Mouse (Mus musculus) hindbrain, embryonic 10.5 days (tissue): ENCODE data around the gene Nat8. TPM values are rescaled to one million over a fixed set of nuclear protein-coding genes. Genes with fewer than 3 reads are reported as not detected.
A peak's percentile ranks its signal among the peaks of the same experiment; 100 is the strongest.
"Not testable (repeated sequence)": the region's sequence is repeated elsewhere in the genome, so short reads cannot be mapped to it uniquely, and the experiment has no call there.

Source experiments
- DNase-seq: peaks from one replicate; pipeline ENCODE4 v3.0.0-alpha.2; 2017; ENCODE audit warnings: low spot score
- H3K27ac ChIP-seq: fragments of 300-500 bp; sonication (generic); 2 replicates; pipeline ENCODE4 v1.5.1; 2016; ENCODE audit warnings: mild to moderate bottlenecking, moderate library complexity
- H3K27me3 ChIP-seq: fragments of 300-500 bp; sonication (generic); 2 replicates; pipeline ENCODE4 v1.6.1; 2016; ENCODE audit warnings: mild to moderate bottlenecking; ENCODE audit not compliant: poor library complexity, insufficient read depth, severe bottlenecking
- H3K36me3 ChIP-seq: fragments of 300-500 bp; sonication (generic); 2 replicates; pipeline ENCODE4 v1.6.1; 2016; ENCODE audit warnings: mild to moderate bottlenecking, moderate library complexity
- H3K4me1 ChIP-seq: fragments of 300-500 bp; sonication (generic); replicated peaks from 2 replicates; pipeline ENCODE4 v1.6.1; 2016; ENCODE audit warnings: mild to moderate bottlenecking
- H3K4me3 ChIP-seq: fragments of 300-500 bp; sonication (generic); 2 replicates; pipeline ENCODE4 v1.5.1; 2016; ENCODE audit warnings: mild to moderate bottlenecking, moderate library complexity
- H3K9me3 ChIP-seq: fragments of 300-500 bp; sonication (generic); 2 replicates; pipeline ENCODE4 v1.6.1; 2016; ENCODE audit warnings: mild to moderate bottlenecking, moderate library complexity
- WGBS: fragments of 180-500 bp; shearing (Covaris S2); methylation state at CpG from one replicate; pipeline ENCODE4 v1.1.7; 2016; 5-methylcytosine and 5-hydroxymethylcytosine counted together
- polyA plus RNA-seq: library from polyadenylated mRNA; unstranded; fragments of >200 nt; fragmentation: Nextera tagmentation; extraction: Ambion mirVana; gene quantifications from 2 replicates; pipeline ENCODE4 v1.2.1, GENCODE M21; 2016

Gene Nat8
- polyA plus RNA-seq, 1 experiment from 2014 or later, result not detected

- no peak for DNase-seq
- Histone ChIP-seq H3K9me3 (no peaks in the 10 kb centered on the region), H3K4me1 (peaks cover 8% of the 10 kb centered on the region), H3K27ac (no peak overlapping the region), H3K36me3 (no peaks in the 10 kb centered on the region), H3K4me3 (no peak overlapping the region), H3K27me3 (no peaks in the 10 kb centered on the region)
- WGBS, result 89% methylated on average over 7 of the region's 7 CpGs
Observed at GRCm38 (mm10) chr6:85851062-85851773, 19.3 kb upstream of the Nat8 start.

GRCm38 (mm10) chr6:85849240-85849639 is 17.4 kb upstream of the Nat8 start:
- no peaks in the 10 kb centered on the region for H3K9me3 ChIP-seq
- H3K27ac ChIP-seq, result peak overlapping the region; percentile 41; the same call in 1 of the 2 replicates
- 31% methylated on average over 2 of the region's 2 CpGs for WGBS
- no peaks in the 10 kb centered on the region for H3K36me3 ChIP-seq
- no peak for DNase-seq
- H3K4me3 ChIP-seq, result no peak overlapping the region
- peaks cover 8% of the 10 kb centered on the region for H3K4me1 ChIP-seq
- H3K27me3 ChIP-seq, result no peaks in the 10 kb centered on the region

DNA sequence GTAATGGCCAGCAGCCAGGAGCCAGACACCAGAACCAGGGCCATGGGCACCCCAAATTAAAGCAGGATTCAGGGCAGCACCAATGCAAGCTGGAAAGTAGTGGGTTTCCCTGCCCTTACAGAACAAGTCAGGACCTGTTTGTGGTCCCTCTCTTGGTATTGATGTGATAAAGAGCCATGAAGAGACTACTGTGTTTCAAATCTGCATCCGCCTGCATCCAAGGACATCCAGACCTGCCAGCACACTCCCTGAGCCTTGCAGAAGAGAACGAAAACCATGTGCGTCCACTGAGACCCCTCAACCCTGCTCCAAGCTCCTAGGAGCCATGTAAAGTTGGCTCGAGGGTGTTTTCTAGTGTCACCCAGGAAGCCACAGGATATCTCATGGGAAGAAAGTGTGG is 16.3 kb upstream of the Nat8 start:
- Histone ChIP-seq H3K36me3 (no peaks in the 10 kb centered on the region), H3K4me1 (peaks cover 8% of the 10 kb centered on the region), H3K27me3 (no peaks in the 10 kb centered on the region), H3K9me3 (no peaks in the 10 kb centered on the region), H3K27ac (no peak overlapping the region), H3K4me3 (no peak overlapping the region)
- 88% methylated on average over 4 of the region's 4 CpGs for WGBS
- DNase-seq, result no peak

DNA sequence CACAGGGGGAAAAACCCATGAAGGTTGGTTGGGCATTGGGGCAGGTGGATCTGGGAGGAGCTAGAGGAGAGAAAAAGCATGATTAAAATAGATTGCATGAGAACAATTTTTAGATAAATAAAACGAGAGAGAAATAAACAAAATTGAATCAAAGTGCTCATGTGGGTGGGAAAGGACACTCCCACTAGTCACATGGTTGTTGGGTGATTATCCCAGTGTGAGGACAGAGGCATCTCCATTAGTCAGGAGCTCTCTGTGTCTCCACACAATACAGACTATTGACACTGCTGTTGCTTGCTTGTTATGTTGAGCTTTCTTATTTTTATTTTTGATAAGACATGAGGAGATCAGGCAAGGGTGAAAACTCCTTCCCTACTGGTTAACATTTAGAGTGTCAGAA is 15.0 kb upstream of the Nat8 start:
- no peak for DNase-seq
- no peaks in the 10 kb centered on the region for H3K9me3 ChIP-seq
- H3K4me3 ChIP-seq, result no peak overlapping the region
- WGBS, result 59% methylated on average over 1 of the region's 1 CpGs
- no peaks in the 10 kb centered on the region for H3K36me3 ChIP-seq
- H3K27me3 ChIP-seq, result no peaks in the 10 kb centered on the region
- peaks cover 8% of the 10 kb centered on the region for H3K4me1 ChIP-seq
- no peak overlapping the region for H3K27ac ChIP-seq

- not testable (repeated sequence) for H3K4me1 ChIP-seq, H3K9me3 ChIP-seq, H3K27me3 ChIP-seq, H3K4me3 ChIP-seq, H3K36me3 ChIP-seq, H3K27ac ChIP-seq
- peak; percentile 14 for DNase-seq
- WGBS, result 72% methylated on average over 25 of the region's 25 CpGs
Observed at GRCm38 (mm10) chr6:85843677-85844458, 12.0 kb upstream of the Nat8 start.

DNA sequence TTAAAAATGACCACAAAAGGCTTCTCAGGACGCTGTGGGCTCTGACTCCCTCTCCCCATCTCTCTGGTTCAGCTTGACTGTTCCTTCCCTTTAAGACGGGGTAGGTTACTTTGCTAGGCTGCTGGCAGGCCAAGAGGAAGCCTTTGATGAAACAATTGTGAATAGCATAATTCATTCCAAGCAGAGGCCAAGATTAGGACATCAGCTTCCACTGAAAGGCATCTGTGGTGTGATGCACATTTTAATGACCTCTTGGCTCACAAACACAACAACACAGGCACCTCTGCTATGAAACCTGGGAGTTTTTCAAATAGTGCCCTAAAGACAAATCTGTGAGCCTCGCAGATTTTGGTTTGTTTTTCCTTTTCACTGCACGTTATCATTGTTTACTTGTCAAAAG is 8.1 kb upstream of the Nat8 start:
- WGBS, result 56% methylated on average over 4 of the region's 4 CpGs
- Histone ChIP-seq H3K4me1 (peaks cover 5% of the 10 kb centered on the region; the same call in 1 of the 2 replicates), H3K27me3 (no peaks in the 10 kb centered on the region), H3K36me3 (no peaks in the 10 kb centered on the region), H3K4me3 (no peak overlapping the region), H3K27ac (no peak overlapping the region), H3K9me3 (no peaks in the 10 kb centered on the region)
- DNase-seq, result no peak

- no peaks in the 10 kb centered on the region for H3K9me3 ChIP-seq
- no peak for DNase-seq
- H3K4me3 ChIP-seq, result no peak overlapping the region
- H3K4me1 ChIP-seq, result peaks cover 5% of the 10 kb centered on the region; the same call in 1 of the 2 replicates
- no peak overlapping the region for H3K27ac ChIP-seq
- no peaks in the 10 kb centered on the region for H3K36me3 ChIP-seq
- no peaks in the 10 kb centered on the region for H3K27me3 ChIP-seq
- 60% methylated on average over 8 of the region's 8 CpGs for WGBS
Observed at GRCm38 (mm10) chr6:85838674-85839073, 6.8 kb upstream of the Nat8 start.

- not testable (repeated sequence) for H3K27me3 ChIP-seq, H3K4me1 ChIP-seq, H3K9me3 ChIP-seq, H3K4me3 ChIP-seq, H3K27ac ChIP-seq, H3K36me3 ChIP-seq
- WGBS, result 34% methylated on average over 12 of the region's 12 CpGs
- DNase-seq, result peak; percentile 39
Observed at GRCm38 (mm10) chr6:85837307-85837706, 5.4 kb upstream of the Nat8 start.

GRCm38 (mm10) chr6:85836827-85837226 is 4.9 kb upstream of the Nat8 start:
- H3K9me3 ChIP-seq, H3K4me1 ChIP-seq, H3K27me3 ChIP-seq, H3K36me3 ChIP-seq, DNase-seq, H3K27ac ChIP-seq, H3K4me3 ChIP-seq: not testable (repeated sequence)
- WGBS, result 17% methylated on average over 9 of the region's 9 CpGs

- H3K27me3 ChIP-seq, H3K36me3 ChIP-seq, H3K4me1 ChIP-seq, H3K27ac ChIP-seq, H3K4me3 ChIP-seq, H3K9me3 ChIP-seq, DNase-seq: not testable (repeated sequence)
- 78% methylated on average over 5 of the region's 5 CpGs for WGBS
Observed at GRCm38 (mm10) chr6:85836098-85836497, 4.2 kb upstream of the Nat8 start.

GRCm38 (mm10) chr6:85835104-85835503 is 3.2 kb upstream of the Nat8 start:
- not testable (repeated sequence) for H3K4me1 ChIP-seq, DNase-seq, H3K4me3 ChIP-seq, H3K36me3 ChIP-seq, H3K27ac ChIP-seq, H3K27me3 ChIP-seq, H3K9me3 ChIP-seq
- WGBS, result 69% methylated on average over 1 of the region's 2 CpGs

- H3K4me1 ChIP-seq, H3K27me3 ChIP-seq, H3K4me3 ChIP-seq, H3K27ac ChIP-seq, H3K36me3 ChIP-seq, H3K9me3 ChIP-seq, DNase-seq: not testable (repeated sequence)
Observed at GRCm38 (mm10) chr6:85834504-85835100, 2.7 kb upstream of the Nat8 start.

DNA sequence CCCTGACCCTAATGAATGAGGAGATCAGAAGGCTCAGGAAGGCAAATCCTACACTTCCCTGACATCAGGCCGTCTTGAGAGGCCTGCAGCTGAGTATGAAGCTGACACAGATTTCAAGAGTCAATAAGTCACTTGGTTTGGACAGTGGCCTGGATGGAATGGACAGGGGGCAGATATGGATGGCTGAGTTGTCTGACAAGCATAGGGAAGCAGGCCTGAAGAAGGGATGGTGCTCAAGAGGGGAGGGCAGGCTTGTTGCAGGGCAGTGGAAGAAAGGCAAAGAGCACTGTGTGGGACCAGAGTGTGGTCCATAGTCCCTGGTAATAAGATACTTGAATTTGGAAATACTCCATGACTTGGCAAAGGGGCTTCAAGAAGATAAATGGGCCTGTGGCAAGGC is 2.4 kb downstream of the Nat8 start:
- no peak overlapping the region for H3K27ac ChIP-seq
- no peak for DNase-seq
- H3K27me3 ChIP-seq, result no peaks in the 10 kb centered on the region
- no peaks in the 10 kb centered on the region for H3K36me3 ChIP-seq
- no peaks in the 10 kb centered on the region for H3K9me3 ChIP-seq
- WGBS, result 74% methylated on average over 1 of the region's 1 CpGs
- no peak overlapping the region for H3K4me3 ChIP-seq
- H3K4me1 ChIP-seq, result no peaks in the 10 kb centered on the region
